Mouse (Mus musculus) ES-E14 (cell line): ENCODE measurements at regions not wholly inside any gene's neighbourhood (a gene's known extent, or its start where the extent isn't known, plus 50 kb on each side); places are given as distances from the start of the nearest gene placed in this dataset.

ENCODE experiments used
- DNase-seq: peaks from one replicate; pipeline ENCODE4 v3.0.0-alpha.2; 2013; ENCODE audit warnings: low read depth, low spot score
- H3K27ac ChIP-seq: 2 replicates; pipeline ENCODE4 v1.5.1; 2012; ENCODE audit warnings: low read depth, mild to moderate bottlenecking, low read length, moderate library complexity, mixed read lengths; ENCODE audit not compliant: poor library complexity, insufficient read depth, severe bottlenecking
- H3K36me3 ChIP-seq: 2 replicates; pipeline ENCODE4 v1.6.1; 2012; ENCODE audit warnings: mild to moderate bottlenecking, low read length, moderate library complexity, mixed read lengths; ENCODE audit not compliant: control insufficient read depth, poor library complexity, insufficient read depth, severe bottlenecking
- H3K4me1 ChIP-seq, 2 experiments: fragments of 150-350 bp in 1 of 2; sonication (generic) in 1 of 2; 2 replicates each; pipeline ENCODE4 v1.6.1; 2012; ENCODE audit warnings: low read length in 2 of 2, mild to moderate bottlenecking in 1 of 2, mixed read lengths in 1 of 2; ENCODE audit not compliant: control insufficient read depth in 2 of 2, insufficient read depth in 2 of 2, poor library complexity in 1 of 2
- H3K4me3 ChIP-seq, 2 experiments: fragments of 150-350 bp in 1 of 2; sonication (generic) in 1 of 2; 2 replicates each; pipeline ENCODE4 v1.5.1; 2012; ENCODE audit warnings: low read length in 2 of 2, low read depth in 1 of 2, mild to moderate bottlenecking in 1 of 2, mixed read lengths in 1 of 2; ENCODE audit not compliant: insufficient read depth in 1 of 2, poor library complexity in 1 of 2, severe bottlenecking in 1 of 2
- H3K9ac ChIP-seq: 2 replicates; pipeline ENCODE4 v1.6.1; 2012; ENCODE audit warnings: low read depth, mild to moderate bottlenecking, low read length, mixed read lengths; ENCODE audit not compliant: poor library complexity, insufficient read depth, severe bottlenecking
- H3K9me3 ChIP-seq: fragments of 150-350 bp; sonication (generic); 2 replicates; pipeline ENCODE4 v1.6.1; 2012; ENCODE audit warnings: low read depth, mild to moderate bottlenecking, low read length; ENCODE audit not compliant: control insufficient read depth, insufficient read depth
- CHD2 ChIP-seq: IDR thresholded peaks from 2 replicates; pipeline ENCODE4 v1.6.1; 2014; ENCODE audit warnings: mild to moderate bottlenecking, low read depth, low read length, inconsistent platforms
- HCFC1 ChIP-seq: IDR thresholded peaks from 2 replicates; pipeline ENCODE4 v1.6.1; 2012; ENCODE audit warnings: low read length, inconsistent platforms, borderline replicate concordance; ENCODE audit not compliant: insufficient read depth
- MAFK ChIP-seq: IDR thresholded peaks from 2 replicates; pipeline ENCODE4 v1.6.1; 2014; ENCODE audit warnings: mild to moderate bottlenecking, low read depth, low read length, inconsistent platforms; ENCODE audit not compliant: insufficient read depth
- ZC3H11A ChIP-seq: IDR thresholded peaks from 2 replicates; pipeline ENCODE4 v1.6.1; 2012; ENCODE audit warnings: low read depth, mild to moderate bottlenecking, inconsistent platforms, low read length, borderline replicate concordance
- ZNF384 ChIP-seq: IDR thresholded peaks from 2 replicates; pipeline ENCODE4 v1.6.1; 2012; ENCODE audit warnings: low read depth, low read length, inconsistent platforms
- in situ Hi-C, 2 experiments: fragments of 600-800 bp; cut with MboI; formaldehyde crosslinking; loops; one replicate each; pipeline ENCODE4 v1.15.1; 2025; ENCODE audit warnings: low sequenced_read_pairs in 2 of 2, inconsistent platforms in 1 of 2; ENCODE audit not compliant: unreplicated experiment in 2 of 2

GRCm38 (mm10) chr4:142956832-142957429 lies 255.9 kb downstream of the Prdm2 start:
- no peaks in the 10 kb centered on the region for H3K9me3 ChIP-seq
- TF ChIP-seq HCFC1 (no peak), MAFK (no peak), ZC3H11A (no peak), CHD2 (no peak), ZNF384 (no peak)
- no peak overlapping the region for H3K4me3 ChIP-seq
- no peak overlapping the region for H3K9ac ChIP-seq
- no peak for DNase-seq
- in situ Hi-C loops, result no loop called here
- H3K36me3 ChIP-seq, result no peaks in the 10 kb centered on the region
- no peak overlapping the region for H3K27ac ChIP-seq
- no peaks in the 10 kb centered on the region for H3K4me1 ChIP-seq

GRCm38 (mm10) chr4:142956376-142956775 lies 256.4 kb downstream of the Prdm2 start:
- H3K9me3 ChIP-seq, result no peaks in the 10 kb centered on the region
- H3K36me3 ChIP-seq, result no peaks in the 10 kb centered on the region
- no peak overlapping the region for H3K27ac ChIP-seq

GRCm38 (mm10) chr4:142953724-142954123 lies 259.1 kb downstream of the Prdm2 start:
- Histone ChIP-seq H3K36me3 (no peaks in the 10 kb centered on the region), H3K9ac (no peak overlapping the region), H3K9me3 (no peaks in the 10 kb centered on the region), H3K4me3 (no peak overlapping the region), H3K27ac (no peak overlapping the region), H3K4me1 (no peaks in the 10 kb centered on the region)
- TF ChIP-seq ZC3H11A, result no peak
- no peak for TF ChIP-seq HCFC1
- no peak for TF ChIP-seq MAFK
- no peak for TF ChIP-seq CHD2
- TF ChIP-seq ZNF384, result no peak
- no peak for DNase-seq
- in situ Hi-C loops, result no loop called here

More at GRCm38 (mm10) chr4:142956376-142956775, 256.4 kb downstream of the Prdm2 start:
- Histone ChIP-seq H3K4me1 (no peaks in the 10 kb centered on the region), H3K4me3 (no peak overlapping the region), H3K9ac (no peak overlapping the region)
- TF ChIP-seq ZC3H11A (no peak), CHD2 (no peak), HCFC1 (no peak), MAFK (no peak), ZNF384 (no peak)
- DNase-seq, result no peak
- in situ Hi-C loops, result no loop called here

GRCm38 (mm10) chr4:142952879-142953278 lies 259.9 kb downstream of the Prdm2 start:
- H3K9me3 ChIP-seq, result no peaks in the 10 kb centered on the region
- H3K36me3 ChIP-seq, result no peaks in the 10 kb centered on the region
- no peak overlapping the region for H3K9ac ChIP-seq
- H3K27ac ChIP-seq, result no peak overlapping the region
- no peaks in the 10 kb centered on the region for H3K4me1 ChIP-seq
- no peak for DNase-seq
- in situ Hi-C loops, result no loop called here
- H3K4me3 ChIP-seq, result no peak overlapping the region
- no peak for TF ChIP-seq ZNF384
- no peak for TF ChIP-seq ZC3H11A
- TF ChIP-seq MAFK, result no peak
- TF ChIP-seq HCFC1, result no peak
- TF ChIP-seq CHD2, result no peak

GRCm38 (mm10) chr4:142947673-142948072 lies 265.1 kb downstream of the Prdm2 start:
- no peaks in the 10 kb centered on the region for H3K36me3 ChIP-seq
- in situ Hi-C loops, result no loop called here
- DNase-seq, result no peak
- no peaks in the 10 kb centered on the region for H3K4me1 ChIP-seq
- no peak overlapping the region for H3K9ac ChIP-seq
- no peak for TF ChIP-seq ZC3H11A
- TF ChIP-seq MAFK, result no peak
- no peak for TF ChIP-seq CHD2
- no peak for TF ChIP-seq HCFC1
- TF ChIP-seq ZNF384, result no peak
- no peak overlapping the region for H3K4me3 ChIP-seq
- H3K9me3 ChIP-seq, result no peaks in the 10 kb centered on the region
- H3K27ac ChIP-seq, result no peak overlapping the region
